Mouse (Mus musculus): ENCODE data around the gene Tnip3. TPM values are rescaled to one million over a fixed set of nuclear protein-coding genes. Genes with fewer than 3 reads are reported as not detected.

Tnip3 gene
- polyA plus RNA-seq, 1 experiment from 2014 or later: not detected

DNA sequence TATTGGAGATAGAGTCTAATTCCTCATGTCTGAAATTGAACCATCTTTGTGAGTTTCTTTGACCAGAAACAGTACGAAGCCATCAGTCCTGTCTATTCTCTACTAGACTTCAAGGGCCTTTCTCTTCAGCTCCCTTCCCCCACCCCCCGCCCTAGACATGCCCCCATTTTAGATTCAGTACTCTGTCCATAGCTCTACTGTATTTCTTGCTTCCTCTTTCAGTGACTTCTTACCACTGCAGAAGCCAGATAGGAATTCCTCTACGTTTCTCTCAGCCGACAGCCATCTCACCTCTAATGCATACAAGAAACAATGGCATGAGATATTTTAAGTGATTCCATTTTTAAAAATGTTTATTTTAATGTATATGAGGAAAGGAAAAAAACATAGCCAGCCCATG lies 136.2 kb downstream of the Tnip3 start:
- 22% methylated on average over 4 of the region's 4 CpGs for WGBS (ENCODE audit: insufficient replicate concordance)
- Histone ChIP-seq H3K9ac (ENCODE audit: low read depth, low read length) (no peak overlapping the region), H3K27me3 (ENCODE audit: control insufficient read depth, insufficient read depth, low read depth, low read length) (no peaks in the 10 kb centered on the region)

DNA sequence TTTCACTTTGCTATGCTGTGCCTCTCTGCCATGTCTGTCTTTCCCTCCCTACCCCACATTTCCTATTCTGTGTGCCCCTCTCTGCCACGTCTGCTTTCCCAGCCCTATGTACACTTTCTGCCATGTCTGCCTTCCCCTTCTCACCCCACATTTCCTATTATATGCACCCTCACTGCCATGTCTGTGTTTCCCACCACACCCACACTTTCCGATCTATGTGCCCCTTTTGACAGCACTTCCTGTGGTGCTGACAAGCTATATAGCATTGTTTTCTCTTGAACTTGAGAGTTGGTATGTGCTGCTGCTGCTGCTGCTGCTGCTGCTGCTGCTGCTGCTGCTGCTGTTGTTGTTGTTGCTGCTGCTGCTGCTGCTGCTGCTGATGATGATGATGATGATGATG lies 136.9 kb downstream of the Tnip3 start:
- WGBS (ENCODE audit: insufficient replicate concordance): 20% methylated on average over 2 of the region's 2 CpGs
- Histone ChIP-seq H3K4me1 (ENCODE audit: control insufficient read depth, low read depth, low read length) (no peaks in the 10 kb centered on the region), H3K9me3 (replicated peaks; ENCODE audit: control insufficient read depth, low read length) (no peaks in the 10 kb centered on the region), H3K9ac (ENCODE audit: low read depth, low read length) (no peak overlapping the region), H3K4me2 (ENCODE audit: low read depth, low read length) (no peak overlapping the region), H3K36me3 (ENCODE audit: control insufficient read depth, insufficient read depth) (no peaks in the 10 kb centered on the region), H3K27me3 (ENCODE audit: control insufficient read depth, insufficient read depth, low read depth, low read length) (no peaks in the 10 kb centered on the region), H3K4me3 (ENCODE audit: low read depth, low read length) (no peak overlapping the region), H3K27ac (ENCODE audit: low read length) (no peak overlapping the region)
- no peak for ATAC-seq (ENCODE audit: low read depth)

More for the DNA sequence above, 136.2 kb downstream of the Tnip3 start:
- H3K4me3 ChIP-seq (ENCODE audit: low read depth, low read length): no peak overlapping the region
- no peak for ATAC-seq (ENCODE audit: low read depth)
- no peak overlapping the region for H3K4me2 ChIP-seq (ENCODE audit: low read depth, low read length)
- H3K4me1 ChIP-seq (ENCODE audit: control insufficient read depth, low read depth, low read length): no peaks in the 10 kb centered on the region
- H3K9me3 ChIP-seq (replicated peaks; ENCODE audit: control insufficient read depth, low read length): no peaks in the 10 kb centered on the region
- no peaks in the 10 kb centered on the region for H3K36me3 ChIP-seq (ENCODE audit: control insufficient read depth, insufficient read depth)
- H3K27ac ChIP-seq (ENCODE audit: low read length): no peak overlapping the region

DNA sequence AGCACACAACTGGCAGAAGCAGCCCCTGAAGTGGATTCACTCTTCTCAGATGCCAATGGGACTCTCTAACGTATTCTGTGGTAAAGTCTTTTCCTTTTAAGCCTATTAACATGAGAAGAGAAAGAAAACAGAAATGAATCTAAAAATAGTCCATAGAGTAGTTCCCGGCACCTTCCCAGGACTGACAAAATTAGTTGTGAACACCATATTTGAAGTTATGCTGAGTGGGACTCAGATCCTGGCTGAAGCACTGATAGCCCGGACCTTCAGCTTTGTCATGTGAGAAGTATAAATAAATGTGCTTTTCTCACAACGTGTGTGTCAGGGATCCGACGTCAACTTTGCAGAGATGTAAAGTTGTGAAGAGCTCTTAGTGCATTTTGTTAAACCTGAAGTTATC lies 138.9 kb downstream of the Tnip3 start:
- 54% methylated on average over 6 of the region's 6 CpGs for WGBS (ENCODE audit: insufficient replicate concordance)
- ATAC-seq (ENCODE audit: low read depth): no peak

DNA sequence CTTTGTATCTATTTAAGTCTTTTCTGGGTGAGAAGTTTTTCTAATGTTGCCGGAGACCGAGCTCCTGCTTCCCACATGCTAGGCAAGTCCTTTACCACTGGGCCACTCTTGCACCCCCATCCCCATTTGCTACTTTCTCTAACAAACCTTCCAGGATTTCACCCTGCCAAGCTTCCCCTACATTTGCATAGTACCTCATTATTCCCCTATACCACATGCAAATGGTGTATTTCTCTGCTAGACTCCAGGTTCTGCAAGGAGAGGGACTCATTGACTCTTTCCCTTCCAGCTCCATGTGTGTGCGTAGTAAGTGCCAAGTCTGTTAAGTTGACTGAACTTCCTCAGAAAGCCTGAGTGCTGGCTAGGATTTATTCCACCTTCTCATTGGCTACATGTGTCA lies 141.2 kb downstream of the Tnip3 start:
- H3K27me3 ChIP-seq (ENCODE audit: control insufficient read depth, insufficient read depth, low read depth, low read length): peaks cover 12% of the 10 kb centered on the region
- H3K9me3 ChIP-seq (replicated peaks; ENCODE audit: control insufficient read depth, low read length): no peaks in the 10 kb centered on the region
- WGBS (ENCODE audit: insufficient replicate concordance): 78% methylated on average over 3 of the region's 3 CpGs
- no peak overlapping the region for H3K9ac ChIP-seq (ENCODE audit: low read depth, low read length)
- H3K36me3 ChIP-seq (ENCODE audit: control insufficient read depth, insufficient read depth): no peaks in the 10 kb centered on the region
- no peak overlapping the region for H3K4me2 ChIP-seq (ENCODE audit: low read depth, low read length)
- no peak overlapping the region for H3K27ac ChIP-seq (ENCODE audit: low read length)
- H3K4me3 ChIP-seq (ENCODE audit: low read depth, low read length): no peak overlapping the region
- no peaks in the 10 kb centered on the region for H3K4me1 ChIP-seq (ENCODE audit: control insufficient read depth, low read depth, low read length)
- no peak for ATAC-seq (ENCODE audit: low read depth)

More for the DNA sequence above, 138.9 kb downstream of the Tnip3 start:
- no peak overlapping the region for H3K4me3 ChIP-seq (ENCODE audit: low read depth, low read length)
- H3K36me3 ChIP-seq (ENCODE audit: control insufficient read depth, insufficient read depth): no peaks in the 10 kb centered on the region
- no peak overlapping the region for H3K27ac ChIP-seq (ENCODE audit: low read length)
- H3K4me2 ChIP-seq (ENCODE audit: low read depth, low read length): no peak overlapping the region
- H3K4me1 ChIP-seq (ENCODE audit: control insufficient read depth, low read depth, low read length): no peaks in the 10 kb centered on the region
- no peaks in the 10 kb centered on the region for H3K9me3 ChIP-seq (replicated peaks; ENCODE audit: control insufficient read depth, low read length)
- no peak overlapping the region for H3K9ac ChIP-seq (ENCODE audit: low read depth, low read length)
- no peaks in the 10 kb centered on the region for H3K27me3 ChIP-seq (ENCODE audit: control insufficient read depth, insufficient read depth, low read depth, low read length)

DNA sequence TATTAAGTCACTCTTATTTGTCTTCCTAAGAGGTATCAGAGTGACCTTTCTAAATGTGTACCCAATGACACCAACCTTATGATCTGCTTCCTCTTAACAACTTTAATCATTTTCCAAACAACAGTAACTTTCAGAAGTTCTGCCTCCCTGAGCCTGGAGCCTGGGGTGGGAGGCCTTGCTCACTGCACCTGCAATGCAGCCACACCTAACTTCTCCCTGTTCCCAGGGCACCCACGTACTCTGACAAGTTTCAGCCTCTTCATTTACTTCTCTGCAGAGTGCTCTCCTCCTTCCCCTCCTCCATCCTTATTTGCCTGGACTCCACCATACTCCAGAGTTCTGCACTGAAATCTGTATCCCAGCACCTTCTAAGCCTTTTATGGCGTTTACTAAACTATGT lies 144.9 kb downstream of the Tnip3 start:
- WGBS (ENCODE audit: insufficient replicate concordance): 36% methylated on average over 2 of the region's 2 CpGs
- no peak for ATAC-seq (ENCODE audit: low read depth)
- H3K27ac ChIP-seq (ENCODE audit: low read length): no peak overlapping the region
- H3K4me2 ChIP-seq (ENCODE audit: low read depth, low read length): no peak overlapping the region
- H3K9me3 ChIP-seq (replicated peaks; ENCODE audit: control insufficient read depth, low read length): no peaks in the 10 kb centered on the region
- no peak overlapping the region for H3K4me3 ChIP-seq (ENCODE audit: low read depth, low read length)
- H3K9ac ChIP-seq (ENCODE audit: low read depth, low read length): no peak overlapping the region
- H3K27me3 ChIP-seq (ENCODE audit: control insufficient read depth, insufficient read depth, low read depth, low read length): peaks cover 37% of the 10 kb centered on the region
- H3K36me3 ChIP-seq (ENCODE audit: control insufficient read depth, insufficient read depth): no peaks in the 10 kb centered on the region
- H3K4me1 ChIP-seq (ENCODE audit: control insufficient read depth, low read depth, low read length): peaks cover 8% of the 10 kb centered on the region

DNA sequence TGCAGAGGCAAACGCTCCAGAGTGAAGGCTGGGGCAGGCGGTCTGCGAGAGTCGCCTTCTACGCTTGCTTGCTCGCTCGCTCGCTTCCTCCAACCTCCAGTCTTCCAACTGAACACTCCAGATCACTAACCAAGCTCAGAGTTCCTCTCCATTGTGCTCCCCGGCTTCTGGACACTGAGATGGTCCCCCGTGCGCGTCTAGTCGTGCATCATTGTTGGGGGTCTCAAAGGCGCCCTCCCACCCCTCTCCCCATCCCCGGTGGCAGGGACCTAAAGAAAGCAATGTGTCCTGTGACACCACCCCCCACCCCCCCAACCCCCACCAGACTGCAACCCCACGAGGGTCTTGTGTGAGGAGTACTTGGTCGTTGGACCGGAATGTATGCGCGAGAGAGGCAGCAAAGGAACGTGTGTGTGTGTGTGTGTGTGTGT lies 145.9 kb downstream of the Tnip3 start:
- WGBS (ENCODE audit: insufficient replicate concordance): 6% methylated on average over 20 of the region's 21 CpGs
- no peak overlapping the region for H3K27ac ChIP-seq (ENCODE audit: low read length)
- peak overlapping the region; percentile 63 for H3K4me2 ChIP-seq (ENCODE audit: low read depth, low read length)
- no peak overlapping the region for H3K9ac ChIP-seq (ENCODE audit: low read depth, low read length)
- H3K4me1 ChIP-seq (ENCODE audit: control insufficient read depth, low read depth, low read length): peaks cover 8% of the 10 kb centered on the region
- H3K36me3 ChIP-seq (ENCODE audit: control insufficient read depth, insufficient read depth): no peaks in the 10 kb centered on the region
- H3K9me3 ChIP-seq (replicated peaks; ENCODE audit: control insufficient read depth, low read length): no peaks in the 10 kb centered on the region
- H3K4me3 ChIP-seq (ENCODE audit: low read depth, low read length): peak overlapping the region; percentile 53; the same call in 1 of the 2 replicates
- peaks cover 37% of the 10 kb centered on the region for H3K27me3 ChIP-seq (ENCODE audit: control insufficient read depth, insufficient read depth, low read depth, low read length)
- ATAC-seq (ENCODE audit: low read depth): no peak

DNA sequence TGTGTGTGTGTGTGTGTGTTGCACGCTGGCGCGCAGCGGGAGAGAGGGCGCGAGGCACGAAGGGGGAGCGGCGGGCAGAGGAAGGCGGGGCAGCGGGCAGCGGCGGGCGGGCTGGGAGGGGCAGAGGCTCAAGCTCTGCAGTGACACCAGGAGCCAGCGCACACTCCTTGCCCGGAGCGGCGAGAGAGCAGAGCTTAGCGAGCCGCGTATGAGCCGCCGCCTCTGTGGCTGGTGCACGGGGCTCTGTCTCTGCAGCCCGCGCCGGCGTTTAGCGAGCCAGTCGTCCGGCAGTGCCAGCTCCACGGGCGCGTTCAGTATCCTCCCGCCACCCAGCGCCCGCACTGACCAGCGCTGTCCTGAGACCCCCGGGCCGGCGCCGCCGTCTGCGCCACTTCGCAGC lies 146.3 kb downstream of the Tnip3 start, which contains the start of gene Ndnf:
Ndnf (plus strand) TSS at position 140 of the 400 bp plus-strand sequence.
- peaks cover 37% of the 10 kb centered on the region for H3K27me3 ChIP-seq (ENCODE audit: control insufficient read depth, insufficient read depth, low read depth, low read length)
- WGBS (ENCODE audit: insufficient replicate concordance): 0% methylated on average over 39 of the region's 45 CpGs
- H3K4me3 ChIP-seq (ENCODE audit: low read depth, low read length): peak within 1 kb of the TSS; percentile 53
- no peaks in the 10 kb centered on the region for H3K36me3 ChIP-seq (ENCODE audit: control insufficient read depth, insufficient read depth)
- peaks cover 8% of the 10 kb centered on the region for H3K4me1 ChIP-seq (ENCODE audit: control insufficient read depth, low read depth, low read length)
- no peak within 1 kb of the TSS for H3K27ac ChIP-seq (ENCODE audit: low read length)
- H3K9me3 ChIP-seq (replicated peaks; ENCODE audit: control insufficient read depth, low read length): no peaks in the 10 kb centered on the region
- peak; percentile 68 for ATAC-seq (ENCODE audit: low read depth)
- H3K4me2 ChIP-seq (ENCODE audit: low read depth, low read length): peak within 1 kb of the TSS; percentile 63
- H3K9ac ChIP-seq (ENCODE audit: low read depth, low read length): no peak within 1 kb of the TSS

DNA sequence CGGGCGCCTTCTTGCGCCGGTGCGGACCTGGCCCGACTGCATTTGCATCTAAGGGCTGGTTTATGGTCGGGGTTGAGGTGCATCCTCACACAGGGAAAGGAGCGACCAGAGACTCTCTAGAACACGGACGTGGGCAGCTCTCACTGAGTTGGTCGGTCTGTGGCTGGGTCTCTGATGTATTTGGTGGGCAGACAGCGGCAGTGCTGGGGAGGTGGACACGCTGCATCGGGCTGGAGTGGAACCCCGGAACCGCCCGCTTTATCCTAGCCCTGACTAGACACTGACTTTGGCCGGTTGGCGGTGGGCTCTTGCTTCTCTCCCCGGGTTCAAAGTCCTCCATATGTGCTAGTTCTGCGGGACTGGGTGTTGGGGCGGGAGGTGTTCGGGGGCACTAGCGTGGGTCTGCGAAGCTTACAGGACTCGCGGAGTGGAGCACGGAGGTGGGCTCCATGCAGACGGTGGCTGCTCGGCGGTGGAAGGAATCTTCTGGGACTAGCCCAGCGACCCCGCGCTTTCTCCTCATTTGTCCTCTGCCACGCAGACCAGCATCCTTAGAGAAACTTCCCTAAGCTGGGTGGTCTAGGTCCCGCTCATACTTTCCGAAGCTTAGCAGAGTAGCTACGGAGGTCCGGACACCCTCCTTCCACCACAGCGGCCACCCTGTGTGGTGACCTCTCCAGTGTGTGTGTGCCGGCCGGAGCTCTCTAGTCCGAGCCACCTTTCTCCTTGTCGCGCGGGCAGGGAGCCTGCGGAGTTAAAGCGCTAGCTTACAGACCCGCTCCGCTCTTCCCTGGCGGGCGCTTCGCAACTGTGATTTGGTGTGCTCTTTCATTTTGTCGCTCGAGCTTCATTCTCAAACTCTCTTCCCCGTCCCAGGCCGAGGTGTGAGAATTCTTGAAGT lies 147.3 kb downstream of the Tnip3 start:
- Histone ChIP-seq H3K4me2 (ENCODE audit: low read depth, low read length) (peak overlapping the region; percentile 63), H3K27me3 (ENCODE audit: control insufficient read depth, insufficient read depth, low read depth, low read length) (peaks cover 37% of the 10 kb centered on the region), H3K27ac (ENCODE audit: low read length) (no peak overlapping the region), H3K4me3 (ENCODE audit: low read depth, low read length) (peak overlapping the region; percentile 53), H3K9ac (ENCODE audit: low read depth, low read length) (no peak overlapping the region), H3K36me3 (ENCODE audit: control insufficient read depth, insufficient read depth) (no peaks in the 10 kb centered on the region), H3K4me1 (ENCODE audit: control insufficient read depth, low read depth, low read length) (peaks cover 8% of the 10 kb centered on the region), H3K9me3 (replicated peaks; ENCODE audit: control insufficient read depth, low read length) (no peaks in the 10 kb centered on the region)
- no peak for ATAC-seq (ENCODE audit: low read depth)
- WGBS (ENCODE audit: insufficient replicate concordance): under 1% methylated on average over 57 of the region's 57 CpGs

All from liver, embryonic 16.5 days (tissue).